Mouse (Mus musculus) cerebellum, adult 2 months (tissue): Measurements from ENCODE around the gene Nxpe5. TPM values are rescaled to one million over a fixed set of nuclear protein-coding genes. Genes with fewer than 3 reads are reported as not detected.

Source experiments
- DNase-seq, 2 experiments: peaks; one replicate each; pipeline ENCODE4 v3.0.0; 2021
- H3K27ac ChIP-seq: fragments of 200-500 bp; 2 replicates; pipeline ENCODE4 v1.5.1; 2012; ENCODE audit warnings: low read length, control low read depth, inconsistent platforms; ENCODE audit not compliant: insufficient read depth
- H3K27me3 ChIP-seq: fragments of 200-500 bp; 2 replicates; pipeline ENCODE4 v1.6.1; 2012; ENCODE audit warnings: inconsistent platforms, mild to moderate bottlenecking, low read length, moderate library complexity; ENCODE audit not compliant: control insufficient read depth, insufficient read depth
- H3K4me1 ChIP-seq: fragments of 200-500 bp; 2 replicates; pipeline ENCODE4 v1.6.1; 2011; ENCODE audit warnings: low read length; ENCODE audit not compliant: control insufficient read depth, insufficient read depth
- H3K4me3 ChIP-seq: fragments of 200-500 bp; replicated peaks from 2 replicates; pipeline ENCODE3; 2011; ENCODE audit warnings: mild to moderate bottlenecking, low read depth, low read length, control low read depth; ENCODE audit not compliant: insufficient read depth
- CTCF ChIP-seq: fragments of 200-500 bp; IDR thresholded peaks from 2 replicates; pipeline ENCODE4 v1.5.1; 2011; ENCODE audit warnings: low read depth, mild to moderate bottlenecking, control low read depth, low read length, moderate library complexity, borderline replicate concordance; ENCODE audit not compliant: insufficient read depth
- POLR2A ChIP-seq: fragments of 200-500 bp; IDR thresholded peaks from 2 replicates; pipeline ENCODE4 v1.6.1; 2011; ENCODE audit warnings: low read length, control low read depth, borderline replicate concordance; ENCODE audit not compliant: insufficient read depth
- WGBS: fragments of 180-500 bp; shearing (Covaris S2); methylation state at CpG from one replicate; pipeline ENCODE4 v1.1.7; 2018; 5-methylcytosine and 5-hydroxymethylcytosine counted together
- polyA plus RNA-seq: library from polyadenylated mRNA; depleted of rRNA; stranded (reverse); fragments of >200 nt; gene quantifications from 2 replicates; pipeline ENCODE4 v1.2.3, GENCODE M21; 2012

The Nxpe5 gene
- polyA plus RNA-seq, 1 experiment = not detected

DNA sequence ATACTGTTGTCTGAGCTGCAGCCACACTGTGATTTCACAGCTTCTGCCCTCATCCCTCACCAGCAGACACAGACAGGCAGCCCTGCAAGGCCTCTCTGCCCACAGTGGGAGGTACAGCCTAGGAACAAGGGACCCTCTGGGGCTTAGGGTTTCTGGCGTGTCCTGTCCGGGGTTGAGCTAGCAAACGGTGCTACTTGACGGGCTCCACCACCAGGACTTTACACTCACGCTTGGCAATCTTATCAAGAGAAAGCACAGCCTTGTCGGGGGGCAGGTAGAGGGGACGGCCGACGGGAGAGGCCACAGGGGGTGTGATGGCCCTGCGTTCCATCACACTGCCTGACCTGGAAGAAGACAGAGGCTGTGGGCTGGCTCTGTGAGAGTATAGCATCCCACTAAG lies 34.4 kb downstream of the Nxpe5 start:
- H3K4me1 ChIP-seq = peaks cover 9% of the 10 kb centered on the region; the same call in 1 of the 2 replicates

DNA sequence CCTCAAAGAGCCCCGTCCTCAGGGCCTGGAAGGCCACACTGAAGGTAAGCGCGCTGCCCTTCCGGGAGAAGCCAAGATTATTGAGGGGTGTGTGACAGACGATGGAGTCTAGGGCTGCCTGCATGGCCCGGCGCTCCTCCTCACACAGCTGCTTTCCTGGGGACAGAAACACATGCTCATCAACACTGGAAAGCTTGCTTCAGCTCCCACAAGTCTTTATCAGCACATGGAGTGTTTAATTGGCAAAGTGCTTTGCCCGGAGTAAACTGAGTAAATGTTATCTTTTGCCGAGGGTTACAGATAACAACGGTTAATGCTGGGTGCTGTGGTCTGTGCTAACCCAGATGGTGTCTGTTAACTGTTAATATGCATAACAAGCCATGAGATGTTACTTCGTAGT lies 35.1 kb downstream of the Nxpe5 start:
- H3K4me3 ChIP-seq = no peak overlapping the region
- WGBS = 88% methylated on average over 11 of the region's 11 CpGs
- no peak for TF ChIP-seq POLR2A
- no peak for TF ChIP-seq CTCF
- peaks cover 9% of the 10 kb centered on the region; the same call in 1 of the 2 replicates for H3K4me1 ChIP-seq
- H3K27ac ChIP-seq = no peak overlapping the region
- no peaks in the 10 kb centered on the region for H3K27me3 ChIP-seq
- DNase-seq = no peak

More for the DNA sequence above, 34.4 kb downstream of the Nxpe5 start:
- TF ChIP-seq POLR2A = no peak
- no peak for TF ChIP-seq CTCF
- Histone ChIP-seq H3K27me3 (no peaks in the 10 kb centered on the region), H3K4me3 (no peak overlapping the region), H3K27ac (no peak overlapping the region)
- no peak for DNase-seq
- 76% methylated on average over 10 of the region's 10 CpGs for WGBS

DNA sequence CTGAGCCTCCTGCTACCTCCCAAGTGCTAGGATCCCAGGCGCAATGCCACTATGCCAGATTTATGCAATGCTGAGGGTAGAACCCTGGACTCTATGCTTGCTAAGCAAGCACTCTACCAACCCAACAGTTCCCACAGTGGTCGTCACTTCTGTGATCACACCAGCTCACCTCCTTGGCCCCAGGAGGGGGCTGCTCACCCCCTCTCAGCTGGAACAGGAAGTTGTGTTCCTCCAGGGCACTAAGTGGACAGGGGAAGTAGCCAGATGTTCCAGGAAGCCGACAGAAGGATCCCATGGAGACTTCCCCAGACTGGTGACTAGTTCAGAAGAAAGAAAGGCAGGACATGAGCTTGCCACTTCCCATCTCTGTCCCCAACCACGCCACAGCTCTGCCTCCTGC lies 36.3 kb downstream of the Nxpe5 start:
- peak in 1 of 2 experiments; percentile 13 for DNase-seq
- no peak for TF ChIP-seq POLR2A
- TF ChIP-seq CTCF = no peak
- Histone ChIP-seq H3K4me3 (no peak overlapping the region), H3K27me3 (no peaks in the 10 kb centered on the region), H3K27ac (no peak overlapping the region), H3K4me1 (peaks cover 9% of the 10 kb centered on the region; the same call in 1 of the 2 replicates)
- 86% methylated on average over 4 of the region's 4 CpGs for WGBS

GRCm38 (mm10) chr5:138262582-138263240 lies 37.0 kb downstream of the Nxpe5 start:
- peaks cover 9% of the 10 kb centered on the region; the same call in 1 of the 2 replicates for H3K4me1 ChIP-seq
- 48% methylated on average over 18 of the region's 18 CpGs for WGBS
- no peak overlapping the region for H3K27ac ChIP-seq
- TF ChIP-seq CTCF (no peak), POLR2A (0 out of 2 replicates have a peak, but pooled peaks have one; percentile 17)
- no peak for DNase-seq
- H3K27me3 ChIP-seq = no peaks in the 10 kb centered on the region
- peak overlapping the region; percentile 78 for H3K4me3 ChIP-seq

DNA sequence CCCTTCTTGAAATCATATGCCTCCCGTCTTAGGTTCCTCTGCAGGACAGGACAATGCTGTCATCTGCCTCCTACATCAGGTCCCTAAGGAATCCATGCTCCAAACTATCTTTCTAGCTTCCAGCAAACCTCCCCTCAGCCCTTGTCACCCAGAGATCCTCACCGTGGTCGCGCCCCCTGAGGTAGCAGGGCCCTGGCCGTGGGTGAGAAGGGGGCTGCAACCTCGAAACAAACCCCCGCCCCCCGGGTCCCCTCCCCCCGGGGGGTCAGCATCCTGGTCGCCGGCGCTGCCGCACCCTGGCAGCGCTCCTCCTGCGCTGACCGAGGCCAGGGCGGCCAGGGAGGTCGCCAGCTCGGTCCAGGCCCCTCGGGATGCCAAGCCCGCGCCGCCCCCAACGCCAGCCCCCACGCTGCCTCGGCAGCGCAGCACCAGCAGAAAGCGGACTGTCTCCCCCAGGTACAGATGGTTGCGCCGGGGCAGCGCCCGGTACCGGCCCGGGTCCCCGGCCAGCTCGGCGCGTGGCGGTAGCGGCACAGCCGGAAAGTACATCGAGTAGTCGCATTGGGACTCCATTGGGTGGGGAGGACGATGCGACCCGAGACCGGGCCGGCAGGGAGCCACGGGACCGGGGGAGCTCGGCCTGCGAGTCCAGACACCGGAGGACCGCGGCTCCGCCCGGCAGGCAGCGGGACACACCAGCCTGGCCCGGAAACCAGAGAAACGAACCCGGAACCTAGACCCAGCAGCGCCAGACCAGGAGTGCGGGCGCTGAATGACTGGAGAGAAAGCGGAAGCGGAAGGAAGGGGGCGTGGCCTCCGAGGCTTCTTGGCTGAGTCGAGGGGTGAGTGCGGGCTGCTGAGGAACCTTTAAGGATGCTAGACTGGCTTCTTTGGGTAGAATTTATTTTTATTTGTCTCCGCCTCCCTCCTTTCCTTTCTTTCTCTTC lies 37.8 kb downstream of the Nxpe5 start, which contains the start of gene BC037034:
TSS of gene BC037034 (minus strand) at position 774 of the 947 bp plus-strand sequence.
- Histone ChIP-seq H3K4me3 (peak within 1 kb of the TSS; percentile 78), H3K27me3 (no peaks in the 10 kb centered on the region), H3K27ac (peak within 1 kb of the TSS; percentile 76), H3K4me1 (peaks cover 9% of the 10 kb centered on the region; the same call in 1 of the 2 replicates)
- no peak for TF ChIP-seq CTCF
- TF ChIP-seq POLR2A = peak; percentile 90
- under 1% methylated on average over 70 of the region's 71 CpGs for WGBS
- DNase-seq = peak; percentile 92

- TF ChIP-seq POLR2A (no peak), CTCF (no peak)
- no peak for DNase-seq
- H3K4me1 ChIP-seq = peaks cover 9% of the 10 kb centered on the region; the same call in 1 of the 2 replicates
- H3K27me3 ChIP-seq = no peaks in the 10 kb centered on the region
- WGBS = 7% methylated on average over 6 of the region's 6 CpGs
- no peak overlapping the region for H3K27ac ChIP-seq
- H3K4me3 ChIP-seq = peak overlapping the region; percentile 78
Observed at GRCm38 (mm10) chr5:138264207-138264578, 38.5 kb downstream of the Nxpe5 start.

GRCm38 (mm10) chr5:138265712-138266111 lies 40.0 kb downstream of the Nxpe5 start:
- Histone ChIP-seq H3K27ac (no peak overlapping the region), H3K4me1 (peaks cover 9% of the 10 kb centered on the region; the same call in 1 of the 2 replicates), H3K27me3 (no peaks in the 10 kb centered on the region), H3K4me3 (no peak overlapping the region)
- no peak for TF ChIP-seq POLR2A
- no peak for TF ChIP-seq CTCF
- 93% methylated on average over 4 of the region's 4 CpGs for WGBS
- DNase-seq = no peak

DNA sequence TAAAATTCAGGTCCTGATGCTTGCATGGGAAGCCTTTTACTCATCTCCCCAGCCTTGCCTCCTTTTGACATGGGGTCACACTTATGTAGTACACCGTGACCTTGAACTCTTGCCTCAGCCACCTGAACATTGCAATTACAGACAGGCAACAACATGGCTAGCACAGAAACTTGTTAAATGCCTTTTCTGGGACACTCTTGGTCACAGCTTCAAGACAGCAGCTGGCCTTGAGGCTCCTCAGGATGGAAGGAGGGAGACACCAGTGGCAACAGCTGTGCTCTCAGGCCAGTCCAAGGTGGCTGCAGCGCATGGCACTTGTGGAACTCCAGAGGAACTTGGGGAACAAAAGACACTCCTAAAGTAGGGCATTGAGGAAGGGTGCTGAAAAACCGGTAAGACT lies 41.4 kb downstream of the Nxpe5 start:
- Histone ChIP-seq H3K4me1 (peaks cover 9% of the 10 kb centered on the region; the same call in 1 of the 2 replicates), H3K4me3 (no peak overlapping the region), H3K27ac (no peak overlapping the region), H3K27me3 (no peaks in the 10 kb centered on the region)
- WGBS = 86% methylated on average over 3 of the region's 3 CpGs
- DNase-seq = no peak
- TF ChIP-seq CTCF (no peak), POLR2A (no peak)
